Mouse (Mus musculus): ENCODE measurements at regions not wholly inside any gene's neighbourhood (a gene's known extent, or its start where the extent isn't known, plus 50 kb on each side); places are given as distances from the start of the nearest gene placed in this dataset.

DNA sequence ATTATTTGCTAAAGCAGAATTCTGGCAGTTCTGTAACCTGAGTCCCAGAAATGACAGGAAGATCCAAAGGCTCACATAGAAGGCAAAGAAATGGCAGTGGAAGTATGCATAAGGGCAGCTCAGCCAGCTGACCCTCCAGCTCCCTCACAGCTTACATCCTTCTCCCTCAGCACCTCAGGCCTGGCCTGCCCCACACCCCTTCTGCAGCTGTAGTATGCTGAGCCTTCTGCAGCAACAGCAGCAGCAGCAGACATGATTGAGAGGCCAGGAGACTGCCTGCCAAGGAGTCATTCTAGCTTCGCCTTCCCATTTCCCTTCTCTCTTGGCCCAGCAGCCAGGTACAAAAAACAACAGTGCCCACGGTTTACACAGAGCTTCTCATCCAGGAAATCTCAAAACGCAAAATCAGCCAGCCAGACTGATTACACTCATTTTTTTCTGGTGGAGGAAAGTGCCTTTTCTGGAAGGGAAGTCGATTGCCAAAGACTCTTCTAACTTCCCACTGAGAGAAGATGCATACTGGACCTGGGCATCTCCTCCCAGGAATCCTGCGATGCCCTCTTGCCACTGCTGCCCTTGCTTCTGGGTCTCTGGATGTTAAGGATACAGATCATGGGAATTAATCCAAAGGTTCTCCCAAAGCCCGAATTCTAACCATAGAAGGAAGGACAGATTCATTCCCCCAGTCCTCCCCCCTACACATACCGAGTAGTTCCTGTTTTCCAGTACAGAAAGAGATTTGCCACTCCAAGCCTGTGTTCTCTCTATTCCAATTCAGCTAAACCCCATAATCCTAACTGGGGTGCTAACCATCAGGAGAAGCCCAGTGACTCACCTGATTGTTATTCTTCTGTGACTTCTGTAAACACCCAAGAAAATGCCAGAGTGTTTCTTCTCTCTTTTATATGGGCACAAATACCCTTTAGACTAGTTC, 489.2 kb downstream of the Gm9195 start:
- H3K27ac ChIP-seq, result no peak overlapping the region
- no peak overlapping the region for H3K4me3 ChIP-seq
- no peak for DNase-seq (ENCODE audit: low spot score in 2 of 2)
- TF ChIP-seq CTCF (conservative IDR thresholded peaks at IDR 0.05), result no peak

DNA sequence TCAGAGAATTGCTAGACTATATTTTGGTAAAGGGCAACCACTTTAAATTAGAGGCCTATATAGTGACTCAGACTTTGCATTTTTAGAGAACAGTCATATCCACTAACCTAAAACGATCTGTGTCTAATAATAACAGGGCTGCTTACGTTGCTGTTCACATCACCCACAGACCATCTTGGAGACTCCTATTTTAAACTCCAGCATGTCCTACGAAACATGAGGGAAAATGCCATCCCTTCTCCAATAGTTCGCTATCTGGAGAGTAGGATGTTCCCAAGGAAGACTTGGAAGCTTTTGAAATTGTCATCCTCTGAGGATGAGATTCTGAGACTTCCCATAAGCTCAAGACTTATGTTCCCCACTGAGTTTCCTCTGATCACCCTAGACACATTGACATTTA, 518.6 kb downstream of the Gm9195 start:
- H3K4me3 ChIP-seq, result no peak overlapping the region
- TF ChIP-seq CTCF (conservative IDR thresholded peaks at IDR 0.05), result no peak
- DNase-seq (ENCODE audit: low spot score in 2 of 2), result peak in 1 of 2 experiments; percentile 3
- no peak overlapping the region for H3K27ac ChIP-seq

DNA sequence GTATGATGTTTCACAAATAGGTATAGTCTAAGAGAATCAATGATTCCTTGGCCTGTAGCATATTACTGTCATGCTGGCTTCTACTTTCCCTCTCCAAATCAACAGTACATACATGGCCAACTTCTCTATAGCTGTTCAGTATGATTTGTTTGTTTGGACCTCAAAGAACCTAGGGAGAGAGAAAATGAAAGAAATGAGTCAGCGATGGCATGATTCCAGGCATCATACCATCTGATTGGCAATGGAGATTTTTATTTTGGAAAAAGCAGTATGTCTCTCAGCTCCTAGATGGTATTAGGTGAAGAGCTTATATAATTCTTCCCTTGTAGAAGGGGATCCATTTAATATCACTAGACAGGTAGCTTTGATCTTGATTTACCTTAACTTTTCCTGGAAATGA, 519.1 kb downstream of the Gm9195 start:
- no peak for DNase-seq (ENCODE audit: low spot score in 2 of 2)
- H3K4me3 ChIP-seq, result no peak overlapping the region
- H3K27ac ChIP-seq, result no peak overlapping the region
- TF ChIP-seq CTCF (conservative IDR thresholded peaks at IDR 0.05), result no peak

DNA sequence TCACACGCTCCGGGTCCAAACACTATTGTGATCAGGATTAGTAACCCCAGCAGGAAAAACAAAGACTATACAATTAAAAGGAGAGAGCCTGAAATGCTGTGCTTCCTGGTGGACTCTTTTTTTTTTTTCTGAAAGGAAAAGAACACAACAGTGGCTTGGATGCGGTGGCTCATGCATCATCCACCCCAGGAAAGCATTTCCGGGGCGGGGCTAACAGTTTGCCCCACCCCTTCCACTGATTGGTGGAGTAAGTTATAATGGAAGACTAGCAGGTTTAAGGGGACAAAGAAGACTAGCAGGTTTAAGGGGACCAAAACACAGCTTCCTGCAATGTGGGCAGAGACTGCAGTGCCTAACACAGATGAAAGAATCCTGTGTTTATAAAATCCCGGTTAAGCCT, 524.0 kb downstream of the Gm9195 start:
- no peak for TF ChIP-seq CTCF (conservative IDR thresholded peaks at IDR 0.05)
- no peak overlapping the region for H3K4me3 ChIP-seq
- DNase-seq (ENCODE audit: low spot score in 2 of 2), result no peak
- no peak overlapping the region for H3K27ac ChIP-seq

DNA sequence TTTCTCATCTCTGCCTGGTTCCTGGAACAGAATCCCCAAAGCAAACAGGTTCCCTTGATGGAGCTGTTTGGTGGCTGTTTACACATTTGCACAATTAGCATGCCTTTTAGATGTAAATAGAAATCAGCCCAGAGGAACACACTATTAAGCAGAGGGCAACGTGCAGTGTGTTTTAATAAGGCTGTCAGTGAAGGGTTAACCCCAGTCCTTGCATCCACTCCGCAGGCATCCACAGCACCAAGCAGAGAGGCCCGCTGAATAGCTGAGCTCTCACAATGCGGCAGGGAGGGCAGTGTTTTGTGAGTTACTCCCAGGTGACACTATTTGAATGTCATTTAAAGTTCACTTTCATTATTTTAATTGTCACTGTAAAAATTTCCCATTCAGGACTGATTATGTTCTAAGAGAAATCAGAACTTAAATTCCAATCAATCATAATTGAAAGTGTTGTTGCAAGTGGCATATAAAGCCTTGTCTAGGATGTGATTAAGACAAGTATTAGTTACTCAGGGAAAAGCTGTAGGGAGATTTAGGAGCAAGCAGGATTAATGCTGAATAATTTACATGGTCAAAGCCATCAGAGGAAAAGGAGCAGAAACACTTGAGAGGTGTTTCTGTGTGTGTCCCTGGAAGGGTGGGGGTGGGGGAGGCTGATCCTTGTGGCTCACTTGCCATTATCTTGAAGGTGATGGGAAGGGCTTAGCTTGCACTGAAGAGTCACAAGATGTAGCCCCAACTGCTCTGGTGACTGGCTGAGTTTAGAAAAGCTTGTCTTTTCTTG, 528.1 kb downstream of the Gm9195 start:
- Histone ChIP-seq H3K4me3 (no peak overlapping the region), H3K27ac (no peak overlapping the region)
- DNase-seq (ENCODE audit: low spot score in 2 of 2), result no peak
- no peak for TF ChIP-seq CTCF (conservative IDR thresholded peaks at IDR 0.05)

DNA sequence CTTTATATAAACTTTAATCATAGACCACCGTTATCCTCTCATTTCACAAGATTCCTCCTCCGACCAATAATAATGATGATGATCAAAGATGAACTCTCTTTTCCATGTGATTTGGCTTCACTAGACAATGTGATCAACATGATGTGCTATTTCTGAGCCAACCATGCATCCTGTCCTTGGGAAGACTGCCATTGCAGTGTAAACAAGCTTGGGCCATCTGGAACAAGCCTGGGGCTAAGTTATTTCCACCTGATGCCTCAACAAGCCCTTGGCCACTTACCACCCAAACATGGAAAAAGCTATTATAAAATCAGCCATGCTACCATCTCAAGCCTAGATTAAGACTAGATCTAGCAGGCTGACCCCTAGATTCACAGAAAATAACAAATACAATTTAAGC, 542.9 kb downstream of the Gm9195 start:
- no peak for TF ChIP-seq CTCF (conservative IDR thresholded peaks at IDR 0.05)
- DNase-seq (ENCODE audit: low spot score in 2 of 2), result no peak

DNA sequence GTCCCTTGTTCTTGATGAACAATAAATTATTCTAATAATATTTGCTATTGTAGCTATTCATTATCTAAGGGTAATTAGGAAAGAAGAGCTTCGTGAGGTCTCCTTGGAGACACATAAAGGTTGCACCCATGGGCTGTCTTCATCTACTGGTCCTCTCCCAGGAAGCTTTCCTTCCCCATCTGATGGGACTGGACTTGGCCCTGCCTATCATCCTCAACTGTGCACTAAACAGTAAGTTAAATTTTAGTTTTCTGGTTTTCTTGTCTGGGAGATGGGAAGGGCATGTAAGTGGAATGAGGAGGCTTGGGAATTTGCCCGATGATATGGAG, 554.5 kb downstream of the Gm9195 start:
- TF ChIP-seq CTCF (conservative IDR thresholded peaks at IDR 0.05), result no peak
- Histone ChIP-seq H3K4me3 (no peak overlapping the region), H3K27ac (no peak overlapping the region)
- DNase-seq (ENCODE audit: low spot score in 2 of 2), result no peak

More for the DNA sequence above, 542.9 kb downstream of the Gm9195 start:
- Histone ChIP-seq H3K4me3 (no peak overlapping the region), H3K27ac (no peak overlapping the region)

DNA sequence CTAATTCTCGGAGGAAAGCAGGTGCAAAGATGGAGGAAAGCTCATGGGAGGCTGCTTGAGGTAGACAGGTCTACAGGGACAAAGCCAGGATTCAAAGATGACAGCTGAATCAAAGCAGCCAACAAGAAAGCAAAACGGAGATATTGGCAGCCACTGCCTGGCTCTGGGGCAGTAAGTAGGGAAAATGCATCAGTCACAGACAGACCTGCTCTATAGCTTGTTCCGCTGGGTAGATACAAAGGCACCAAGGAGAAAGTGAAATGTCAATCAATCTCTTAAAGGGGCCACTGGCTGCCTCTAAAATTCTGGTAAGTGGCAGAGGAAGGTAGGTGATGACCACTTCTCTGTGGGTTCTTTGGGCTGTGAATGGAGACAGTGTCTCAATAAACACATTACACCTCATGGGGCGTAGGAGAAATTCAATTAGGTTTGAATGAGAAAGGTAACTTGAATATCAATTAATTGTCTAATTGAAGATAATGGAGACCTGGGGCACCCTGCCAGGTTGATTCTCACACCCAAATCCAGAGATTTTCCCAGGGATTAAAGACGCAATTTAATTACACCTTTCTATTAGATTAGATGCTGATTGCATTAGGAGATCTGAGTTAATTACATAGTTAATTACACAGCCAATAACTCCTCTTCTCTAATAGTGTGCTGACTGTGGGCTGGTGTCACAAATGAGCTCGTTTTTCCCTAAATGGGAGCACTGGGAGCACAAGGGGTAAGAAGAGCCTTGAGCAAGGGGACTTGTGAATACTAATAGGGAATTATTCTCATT, 555.1 kb downstream of the Gm9195 start:
- TF ChIP-seq CTCF (conservative IDR thresholded peaks at IDR 0.05), result no peak

DNA sequence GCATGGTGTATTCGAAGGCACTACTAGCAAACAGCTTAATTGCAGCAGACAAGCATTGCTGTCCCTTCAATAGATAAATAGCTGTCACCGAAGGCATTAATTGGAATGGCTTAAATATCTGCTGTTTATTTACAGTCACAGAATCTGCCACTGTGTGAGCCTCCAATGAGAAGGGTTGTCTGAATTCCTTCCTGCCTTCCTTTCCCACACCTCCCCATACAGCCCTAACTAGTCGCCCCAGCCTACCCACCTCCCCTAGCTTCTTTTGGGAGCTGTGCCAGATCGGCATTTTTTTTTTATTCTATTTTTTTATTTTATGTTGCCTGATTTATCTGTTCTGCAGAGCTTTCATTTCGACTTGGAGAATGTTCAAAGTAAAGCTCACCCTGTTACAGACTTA, 575.7 kb downstream of the Gm9195 start:
- no peak for TF ChIP-seq CTCF (conservative IDR thresholded peaks at IDR 0.05)
- DNase-seq (ENCODE audit: low spot score in 2 of 2), result no peak
- Histone ChIP-seq H3K27ac (no peak overlapping the region), H3K4me3 (no peak overlapping the region)

More for the DNA sequence above, 555.1 kb downstream of the Gm9195 start:
- no peak for DNase-seq (ENCODE audit: low spot score in 2 of 2)
- no peak overlapping the region for H3K27ac ChIP-seq
- H3K4me3 ChIP-seq, result no peak overlapping the region

DNA sequence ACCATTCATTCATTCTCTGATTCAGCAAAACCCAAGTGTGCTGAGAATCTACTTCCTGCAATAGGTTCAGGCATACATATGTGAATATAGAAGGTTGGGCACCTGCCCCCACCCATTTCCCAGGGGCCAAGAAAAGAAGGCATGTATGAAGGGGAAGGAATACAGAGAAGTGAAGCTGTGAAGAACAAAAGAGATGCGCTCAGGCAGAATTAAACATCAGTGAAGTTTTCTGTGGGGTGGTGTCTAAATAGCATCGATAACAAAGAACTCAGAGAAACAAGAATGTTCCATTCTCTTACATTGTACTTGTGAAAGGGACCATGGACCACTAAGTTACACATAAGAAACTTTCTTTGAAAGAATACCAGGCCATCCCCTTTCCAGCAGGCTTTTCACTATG, 580.7 kb downstream of the Gm9195 start:
- H3K4me3 ChIP-seq, result no peak overlapping the region
- H3K27ac ChIP-seq, result no peak overlapping the region
- TF ChIP-seq CTCF (conservative IDR thresholded peaks at IDR 0.05), result no peak
- DNase-seq (ENCODE audit: low spot score in 2 of 2), result no peak

DNA sequence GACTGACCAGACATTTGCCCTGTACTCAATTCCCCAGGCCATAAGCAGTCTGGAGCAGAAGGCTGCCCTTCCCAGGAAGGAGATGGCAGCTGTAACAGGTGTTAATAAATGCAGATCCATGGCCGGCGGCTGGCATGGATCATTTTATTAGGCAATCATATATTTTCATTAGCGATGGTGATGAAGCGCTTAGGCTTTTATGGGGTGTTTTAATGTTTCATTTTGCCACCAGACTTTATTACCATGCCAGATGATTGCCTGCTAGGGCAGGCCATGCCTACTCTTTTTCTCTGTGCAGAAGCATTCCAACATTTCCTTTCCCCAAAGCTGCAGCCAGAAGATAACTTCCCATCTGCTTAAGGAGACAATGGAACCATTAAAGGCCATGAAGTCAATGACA, 596.2 kb downstream of the Gm9195 start:
- Histone ChIP-seq H3K4me3 (no peak overlapping the region), H3K27ac (no peak overlapping the region)
- no peak for DNase-seq (ENCODE audit: low spot score in 2 of 2)
- TF ChIP-seq CTCF (conservative IDR thresholded peaks at IDR 0.05), result no peak

DNA sequence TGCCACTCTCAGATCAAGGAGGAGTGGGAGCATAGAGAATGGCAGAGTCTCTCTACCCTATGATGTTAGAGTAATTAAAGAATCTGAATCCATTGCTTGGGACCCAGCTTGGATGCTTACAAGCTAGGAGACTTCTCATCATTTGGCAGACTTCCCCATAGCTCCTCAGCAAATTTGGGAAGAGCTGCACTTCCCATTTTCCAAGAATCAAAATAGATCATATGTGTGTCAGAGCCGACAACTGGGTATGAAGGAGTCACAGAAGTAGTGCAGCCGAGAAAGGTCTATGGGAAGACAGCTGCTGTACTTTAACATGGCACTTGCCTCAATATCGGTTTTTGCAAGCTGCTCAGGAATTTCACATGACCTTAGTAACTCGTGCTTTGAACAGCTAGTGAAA, 596.8 kb downstream of the Gm9195 start:
- no peak overlapping the region for H3K4me3 ChIP-seq
- peak in 1 of 2 experiments; percentile 17 for DNase-seq (ENCODE audit: low spot score in 2 of 2)
- no peak overlapping the region for H3K27ac ChIP-seq
- TF ChIP-seq CTCF (conservative IDR thresholded peaks at IDR 0.05), result no peak

DNA sequence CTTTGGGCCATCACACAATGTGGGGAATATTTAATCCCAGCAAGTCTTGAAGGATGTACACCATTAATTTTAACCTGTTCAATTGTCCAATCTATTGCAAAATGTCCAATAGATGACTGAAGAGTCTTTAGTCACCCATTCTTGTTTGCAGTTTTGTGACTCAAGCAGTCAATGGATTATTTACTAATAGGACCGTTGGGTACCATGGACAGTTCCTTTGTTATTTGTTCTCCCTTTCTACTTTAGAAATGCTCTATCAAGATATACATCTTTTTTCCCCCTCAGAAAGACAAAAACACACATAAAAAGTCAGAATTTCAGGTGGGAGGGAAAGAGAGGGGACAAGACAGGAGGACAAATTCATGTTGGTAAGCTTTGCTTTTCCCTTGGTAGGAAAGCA, 598.3 kb downstream of the Gm9195 start:
- H3K4me3 ChIP-seq, result no peak overlapping the region
- no peak for DNase-seq (ENCODE audit: low spot score in 2 of 2)
- no peak for TF ChIP-seq CTCF (conservative IDR thresholded peaks at IDR 0.05)
- H3K27ac ChIP-seq, result no peak overlapping the region
